Mouse (Mus musculus): ENCODE measurements around the gene Mroh7. TPM values are rescaled to one million over a fixed set of nuclear protein-coding genes. Genes with fewer than 3 reads are reported as not detected.

Gene Mroh7
- not detected in 2 replicates for polyA plus RNA-seq (2012)

GRCm38 (mm10) chr4:106730814-106731213 is at the start of gene Mroh7:
Gene Mroh7 (minus strand): TSS chr4:106730925.
- no peak for TF ChIP-seq GATA1 (IDR thresholded peaks at IDR 0.05; ENCODE audit: low read length)

- TF ChIP-seq GATA1 (IDR thresholded peaks at IDR 0.05; ENCODE audit: low read length): no peak
Observed at GRCm38 (mm10) chr4:106780045-106780444, 49.3 kb upstream of the Mroh7 start.

- TF ChIP-seq GATA1 (IDR thresholded peaks at IDR 0.05; ENCODE audit: low read length): no peak
Observed at GRCm38 (mm10) chr4:106778116-106778788, 47.5 kb upstream of the Mroh7 start.

GRCm38 (mm10) chr4:106776998-106777397 is 46.3 kb upstream of the Mroh7 start:
- no peak for TF ChIP-seq GATA1 (IDR thresholded peaks at IDR 0.05; ENCODE audit: low read length)

- no peak for TF ChIP-seq GATA1 (IDR thresholded peaks at IDR 0.05; ENCODE audit: low read length)
Observed at GRCm38 (mm10) chr4:106772558-106772957, 41.8 kb upstream of the Mroh7 start.

GRCm38 (mm10) chr4:106769306-106769705 is 38.6 kb upstream of the Mroh7 start:
- no peak for TF ChIP-seq GATA1 (IDR thresholded peaks at IDR 0.05; ENCODE audit: low read length)

- no peak for TF ChIP-seq GATA1 (IDR thresholded peaks at IDR 0.05; ENCODE audit: low read length)
Observed at GRCm38 (mm10) chr4:106764166-106764565, 33.4 kb upstream of the Mroh7 start.

GRCm38 (mm10) chr4:106751726-106752125 is 21.0 kb upstream of the Mroh7 start:
- no peak for TF ChIP-seq GATA1 (IDR thresholded peaks at IDR 0.05; ENCODE audit: low read length)

- TF ChIP-seq GATA1 (IDR thresholded peaks at IDR 0.05; ENCODE audit: low read length): no peak
Observed at GRCm38 (mm10) chr4:106749699-106750098, 19.0 kb upstream of the Mroh7 start.

- TF ChIP-seq GATA1 (IDR thresholded peaks at IDR 0.05; ENCODE audit: low read length): no peak
Observed at GRCm38 (mm10) chr4:106747001-106747580, 16.4 kb upstream of the Mroh7 start.

GRCm38 (mm10) chr4:106745862-106746261 is 15.1 kb upstream of the Mroh7 start:
- TF ChIP-seq GATA1 (IDR thresholded peaks at IDR 0.05; ENCODE audit: low read length): no peak

GRCm38 (mm10) chr4:106737904-106738303 is 7.2 kb upstream of the Mroh7 start:
- no peak for TF ChIP-seq GATA1 (IDR thresholded peaks at IDR 0.05; ENCODE audit: low read length)

- no peak for TF ChIP-seq GATA1 (IDR thresholded peaks at IDR 0.05; ENCODE audit: low read length)
Observed at GRCm38 (mm10) chr4:106733636-106734035, 2.9 kb upstream of the Mroh7 start, which contains the start of gene Fam151a. Gene Fam151a (plus strand): TSS chr4:106733889.

- no peak for TF ChIP-seq GATA1 (IDR thresholded peaks at IDR 0.05; ENCODE audit: low read length)
Observed at GRCm38 (mm10) chr4:106720631-106721030, 10.1 kb downstream of the Mroh7 start.

GRCm38 (mm10) chr4:106713622-106714021 is 17.1 kb downstream of the Mroh7 start:
- no peak for TF ChIP-seq GATA1 (IDR thresholded peaks at IDR 0.05; ENCODE audit: low read length)

GRCm38 (mm10) chr4:106708408-106708807 is 22.3 kb downstream of the Mroh7 start:
- TF ChIP-seq GATA1 (IDR thresholded peaks at IDR 0.05; ENCODE audit: low read length): no peak

GRCm38 (mm10) chr4:106707957-106708356 is 22.8 kb downstream of the Mroh7 start:
- no peak for TF ChIP-seq GATA1 (IDR thresholded peaks at IDR 0.05; ENCODE audit: low read length)

All from G1E-ER4 (cell line).